Mouse (Mus musculus) liver, adult 2 months (tissue): Measurements from ENCODE around the gene Ddx52.

Experiments used
- CTCF ChIP-seq: fragments of 200-500 bp; IDR thresholded peaks from 2 replicates; pipeline ENCODE4 v1.5.1; 2011; ENCODE audit warnings: low read depth, low read length, control low read depth
- POLR2A ChIP-seq: fragments of 200-500 bp; IDR thresholded peaks from 2 replicates; pipeline ENCODE4 v1.6.1; 2011; ENCODE audit warnings: low read length, control low read depth; ENCODE audit not compliant: insufficient read depth; ENCODE audit errors: extremely low read depth

- TF ChIP-seq CTCF (no peak), POLR2A (no peak)
These were observed 69.2 kb downstream of the Ddx52 start for GRCm38 (mm10) chr11:84011050-84011449.
